Mouse (Mus musculus) lung, postnatal 25 days (tissue): ENCODE data around the gene Hbq1b.
A peak's percentile ranks its signal among the peaks of the same experiment; 100 is the strongest.

Experiments used
- DNase-seq: peaks from one replicate; pipeline ENCODE4 v3.0.0; 2022; ENCODE audit warnings: low spot score

Gene Hbq1b

DNA sequence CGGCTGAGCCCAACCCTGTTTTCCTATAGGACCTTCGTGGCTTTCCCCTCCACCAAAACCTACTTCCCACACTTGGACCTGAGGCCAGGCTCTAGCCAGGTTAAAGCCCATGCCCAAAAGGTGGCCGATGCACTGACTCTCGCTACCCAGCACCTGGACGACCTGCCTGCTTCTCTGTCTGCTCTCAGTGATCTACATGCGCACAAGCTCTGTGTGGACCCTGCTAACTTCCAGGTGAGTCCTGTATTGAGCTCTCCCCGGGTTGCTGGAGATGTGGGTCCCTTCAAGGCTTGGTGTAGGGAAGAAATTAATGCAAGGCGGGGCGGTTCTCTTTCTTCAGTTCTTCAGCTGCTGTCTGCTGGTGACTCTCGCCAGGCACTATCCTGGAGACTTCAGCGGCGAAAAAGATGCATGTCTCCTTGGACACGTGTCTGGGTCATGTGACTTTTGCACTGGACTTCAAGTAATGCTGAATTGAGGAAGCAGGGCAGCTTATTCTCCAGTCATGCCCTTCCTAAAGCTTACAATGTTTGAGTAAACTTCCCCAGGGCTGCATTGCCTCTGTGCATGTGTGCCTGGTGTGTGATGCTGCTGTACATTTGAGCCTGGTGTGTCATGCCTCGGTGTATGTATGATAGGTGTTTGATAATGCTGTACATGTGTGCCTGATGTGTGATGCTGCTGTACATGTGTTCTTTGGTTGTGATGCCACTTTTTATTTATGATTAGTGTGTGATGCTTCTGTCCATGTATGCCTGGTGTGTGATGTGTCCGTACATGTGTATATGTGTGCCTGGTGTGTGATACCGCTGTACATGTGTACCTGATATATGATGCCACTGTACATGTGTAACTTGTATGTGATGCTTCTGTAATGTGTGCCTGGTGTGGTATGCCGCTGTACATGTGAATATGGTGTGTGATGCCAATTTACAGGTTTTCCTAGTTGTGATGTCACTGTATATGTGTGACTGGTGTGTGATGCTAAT lies 13.8 kb downstream of the Hbq1b start:
- DNase-seq, result no peak

- DNase-seq, result no peak
These were observed 14.7 kb downstream of the Hbq1b start for GRCm38 (mm10) chr11:32301506-32301905.

- DNase-seq, result peak; percentile 38
These were observed 16.2 kb downstream of the Hbq1b start for GRCm38 (mm10) chr11:32302824-32303419.

DNA sequence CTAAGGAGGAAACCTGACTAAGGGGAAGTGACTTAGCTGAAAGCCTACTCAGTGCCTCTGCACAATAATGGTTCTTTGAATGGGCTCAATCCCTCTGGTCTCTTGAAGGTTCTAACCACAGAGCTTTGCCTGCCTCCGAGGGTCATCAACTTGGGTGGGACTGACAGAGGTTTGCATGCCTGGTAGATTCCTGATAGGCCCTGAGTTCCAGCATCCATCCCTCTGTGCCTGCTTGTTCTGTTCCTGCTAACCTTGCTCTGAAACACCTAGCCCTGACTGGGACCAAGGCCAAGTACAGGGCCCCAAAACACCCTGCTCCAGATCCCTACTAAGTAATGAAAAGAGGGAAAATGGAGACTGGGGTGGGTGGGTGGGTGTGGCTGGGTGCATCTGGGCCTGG lies 16.7 kb downstream of the Hbq1b start:
- DNase-seq, result no peak

- no peak for DNase-seq
These were observed 20.2 kb downstream of the Hbq1b start for GRCm38 (mm10) chr11:32307006-32307405.

- no peak for DNase-seq
These were observed 22.7 kb downstream of the Hbq1b start for GRCm38 (mm10) chr11:32309446-32309845.

DNA sequence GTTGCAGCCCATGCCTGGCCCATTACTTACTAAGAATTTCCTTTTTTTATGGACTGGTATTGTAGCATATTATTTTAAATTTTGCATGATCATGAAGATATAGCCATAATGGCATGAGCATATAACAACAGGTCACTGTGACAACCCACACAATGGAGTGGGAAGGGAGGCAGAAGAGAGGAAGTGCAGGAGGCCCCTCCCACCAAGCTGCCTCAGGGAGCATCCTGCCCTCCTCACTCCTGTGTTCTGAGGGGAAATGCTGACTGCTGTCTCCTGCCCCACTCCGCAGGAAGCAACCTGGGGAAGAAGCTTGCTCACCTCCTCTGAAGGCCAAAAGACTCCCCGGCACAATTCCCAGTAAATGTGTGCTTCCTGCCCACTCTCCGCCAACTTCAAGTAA lies 23.2 kb downstream of the Hbq1b start:
- DNase-seq, result no peak

- DNase-seq, result no peak
These were observed 29.2 kb downstream of the Hbq1b start for GRCm38 (mm10) chr11:32316009-32316408.

DNA sequence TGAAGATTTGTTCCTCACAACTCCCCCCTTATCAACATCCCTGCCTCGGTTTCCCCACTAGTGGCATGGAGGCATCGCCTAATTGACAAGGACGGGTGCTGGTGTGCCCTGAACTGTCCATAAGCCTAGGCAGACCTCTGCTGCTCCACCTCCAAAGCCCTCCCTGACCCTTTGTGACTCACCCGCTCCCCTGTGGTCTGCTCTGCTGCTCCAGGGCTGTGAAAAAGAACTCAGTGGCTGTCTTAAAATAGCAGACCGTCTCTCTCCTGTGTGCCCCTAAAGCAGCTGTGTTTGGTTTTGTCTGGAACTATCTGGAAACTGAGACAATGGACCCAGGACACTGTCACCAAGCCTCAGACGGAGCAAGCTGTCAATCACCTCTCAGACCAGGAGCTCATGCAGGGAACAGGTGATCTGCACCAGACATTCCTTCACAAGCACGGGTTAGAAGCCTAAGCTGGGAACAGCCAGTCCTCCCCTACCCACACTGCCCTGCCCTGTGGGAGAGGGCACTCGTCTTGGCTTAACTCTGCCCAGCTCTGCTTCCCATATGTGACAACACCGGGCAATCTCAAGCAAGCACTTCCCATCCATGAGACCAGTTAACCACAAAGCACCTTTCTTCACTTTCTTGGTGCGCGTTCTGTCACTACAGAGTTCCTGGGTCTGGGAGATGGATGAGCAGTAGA lies 33.9 kb downstream of the Hbq1b start:
- DNase-seq, result no peak

DNA sequence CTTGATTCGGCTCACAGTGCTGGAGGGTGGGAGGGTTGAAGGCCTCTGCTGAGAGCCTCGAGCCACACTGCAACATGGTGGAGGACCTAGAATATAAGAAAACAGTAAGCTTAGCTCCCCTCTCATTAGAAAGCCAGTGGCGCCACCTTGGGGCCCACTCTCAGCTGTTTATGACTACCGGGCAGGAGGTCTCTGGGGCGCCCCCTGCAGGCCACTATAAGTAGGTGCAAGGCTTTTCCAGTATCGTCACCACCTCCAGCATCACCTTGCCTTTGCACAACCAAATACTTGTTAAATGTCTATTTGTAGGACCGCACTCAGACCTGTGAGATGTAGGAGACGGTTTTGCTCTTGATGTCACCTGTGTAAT lies 34.4 kb downstream of the Hbq1b start:
- DNase-seq, result peak; percentile 22

DNA sequence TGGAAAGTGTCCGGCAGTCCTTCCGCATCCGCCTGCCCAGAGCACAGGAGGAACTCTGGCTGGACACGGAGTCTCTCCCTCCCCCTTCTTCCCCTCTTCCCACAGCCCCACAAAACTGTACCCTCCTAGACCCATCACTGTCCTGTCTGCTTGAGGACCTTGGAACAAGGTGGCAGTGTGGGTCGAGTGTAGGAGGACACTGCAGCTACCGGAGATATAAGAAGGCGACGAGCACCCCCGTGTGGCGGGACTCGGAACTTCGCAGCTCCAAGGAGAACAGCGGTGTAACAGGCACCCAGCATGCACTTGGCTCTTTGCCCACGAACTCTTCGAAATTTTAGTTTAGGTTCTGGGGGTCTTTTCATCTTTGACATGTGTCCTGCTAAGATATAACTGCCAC lies 37.8 kb downstream of the Hbq1b start:
- peak; percentile 84 for DNase-seq

GRCm38 (mm10) chr11:32331075-32331474 lies 44.3 kb downstream of the Hbq1b start:
- peak; percentile 53 for DNase-seq

DNA sequence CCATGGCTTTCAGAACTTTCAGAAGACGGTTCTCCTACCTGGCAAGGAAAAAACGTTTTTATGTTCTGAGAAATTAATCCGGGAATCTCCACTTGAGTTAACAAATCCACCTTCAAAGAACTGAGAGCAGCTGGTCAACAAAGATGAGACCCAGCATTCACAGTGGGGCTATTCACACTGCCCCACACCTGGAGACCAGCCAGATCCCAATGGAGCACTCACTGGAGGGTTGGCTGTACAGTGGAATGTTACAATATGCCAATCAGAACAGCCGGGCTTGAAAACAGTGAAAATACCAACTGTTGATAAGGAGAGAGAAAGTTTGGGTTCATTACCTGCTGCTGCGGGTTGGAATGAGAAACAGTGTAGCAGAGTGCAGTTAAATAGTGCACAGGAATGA lies 45.1 kb downstream of the Hbq1b start:
- no peak for DNase-seq

GRCm38 (mm10) chr11:32333235-32333634 lies 46.5 kb downstream of the Hbq1b start:
- DNase-seq, result no peak

GRCm38 (mm10) chr11:32336435-32336907 lies 49.7 kb downstream of the Hbq1b start:
- peak; percentile 50 for DNase-seq
